Mouse (Mus musculus) liver, adult 2 months (tissue): ENCODE results near the gene Olfr1386.

Source experiments
- CTCF ChIP-seq: fragments of 200-500 bp; IDR thresholded peaks from 2 replicates; pipeline ENCODE4 v1.5.1; 2011; ENCODE audit warnings: low read depth, low read length, control low read depth
- POLR2A ChIP-seq: fragments of 200-500 bp; IDR thresholded peaks from 2 replicates; pipeline ENCODE4 v1.6.1; 2011; ENCODE audit warnings: low read length, control low read depth; ENCODE audit not compliant: insufficient read depth; ENCODE audit errors: extremely low read depth

- no peak for TF ChIP-seq POLR2A
- no peak for TF ChIP-seq CTCF
Observed at GRCm38 (mm10) chr11:49518086-49518485, 53.2 kb downstream of the Olfr1386 start.
